Mouse (Mus musculus) E14TG2a.4 (cell line): ENCODE data around the gene Cul4a.

ENCODE experiments used
- H3K27me3 ChIP-seq: 2 replicates; pipeline ENCODE4 v1.6.1; 2014; ENCODE audit warnings: low read length, control low read depth; ENCODE audit not compliant: insufficient read depth
- H3K36me3 ChIP-seq: 2 replicates; pipeline ENCODE4 v1.6.1; 2014; ENCODE audit warnings: low read length, control low read depth; ENCODE audit not compliant: insufficient read depth
- H3K4me1 ChIP-seq: replicated peaks from 2 replicates; pipeline ENCODE4 v1.6.1; 2014; ENCODE audit warnings: low read depth, low read length, control low read depth
- H3K4me3 ChIP-seq: replicated peaks from 2 replicates; pipeline ENCODE4 v1.5.1; 2014; ENCODE audit warnings: mild to moderate bottlenecking, low read length
- H3K9me3 ChIP-seq: 2 replicates; pipeline ENCODE4 v1.6.1; 2014; ENCODE audit warnings: low read length, control low read depth
- CTCF ChIP-seq: conservative IDR thresholded peaks from 2 replicates; pipeline ENCODE4 v1.5.1; 2014; ENCODE audit warnings: low read length
- NANOG ChIP-seq: IDR thresholded peaks from 2 replicates; pipeline ENCODE4 v1.6.1; 2014; ENCODE audit warnings: borderline replicate concordance, low read length, mixed read lengths
- POU5F1 ChIP-seq: IDR thresholded peaks from 2 replicates; pipeline ENCODE4 v1.6.1; 2014; ENCODE audit warnings: low read length, borderline replicate concordance

Gene Cul4a

DNA sequence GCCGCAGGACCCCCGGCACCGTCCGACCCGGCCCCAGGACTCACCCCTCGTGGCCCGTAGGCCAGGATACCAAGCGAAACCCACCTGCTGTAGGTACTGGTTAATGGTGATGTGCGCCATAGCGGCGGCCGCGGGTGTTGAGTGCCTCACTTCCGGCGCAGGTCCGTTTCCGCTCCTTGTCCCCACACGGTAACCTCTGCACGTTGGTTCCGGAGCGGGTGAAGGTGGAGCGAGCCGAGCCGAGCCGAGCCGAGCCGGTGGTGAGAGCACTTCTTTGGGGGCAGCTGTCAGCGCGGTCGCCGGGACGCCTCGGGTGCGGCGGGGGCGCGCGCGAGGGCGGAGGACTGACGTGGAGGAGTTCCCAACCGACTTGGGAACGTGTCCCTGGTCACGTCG is 732 bp upstream of the Cul4a start:
- H3K27me3 ChIP-seq, result no peaks in the 10 kb centered on the region
- peaks cover 14% of the 10 kb centered on the region for H3K4me1 ChIP-seq
- H3K36me3 ChIP-seq, result peaks cover 29% of the 10 kb centered on the region
- TF ChIP-seq NANOG (no peak), POU5F1 (no peak)
- H3K4me3 ChIP-seq, result peak overlapping the region; percentile 98
- no peaks in the 10 kb centered on the region for H3K9me3 ChIP-seq

DNA sequence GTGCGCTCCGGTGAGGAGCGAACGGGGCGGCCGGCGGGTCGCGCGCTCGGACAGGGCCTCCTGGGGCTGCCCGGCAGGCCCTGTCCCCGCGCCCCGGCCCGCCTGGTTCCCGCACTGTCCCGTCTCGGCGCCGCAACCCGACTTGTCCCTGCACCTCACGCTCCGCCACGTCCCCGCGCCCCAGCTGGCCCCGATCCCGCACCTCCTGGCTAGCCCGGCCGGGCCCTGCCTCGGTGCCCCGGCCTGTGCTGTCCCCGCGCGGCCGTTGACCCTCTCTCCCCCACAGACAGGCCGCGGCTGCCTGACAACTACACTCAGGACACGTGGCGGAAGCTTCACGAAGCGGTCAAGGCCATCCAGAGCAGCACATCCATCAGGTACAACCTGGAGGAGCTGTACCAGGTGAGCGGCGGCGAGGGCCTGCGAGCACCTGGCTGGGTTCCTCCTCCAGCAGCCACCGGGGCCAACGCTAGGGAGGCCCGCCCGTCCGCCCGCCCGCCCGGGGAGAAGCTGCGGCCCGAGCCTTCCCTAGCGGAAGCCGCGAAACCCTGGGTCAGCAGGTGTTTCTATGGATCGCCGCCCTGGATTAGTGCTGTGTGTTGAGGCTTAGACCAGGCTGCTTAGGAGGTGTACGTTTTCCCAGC is 609 bp downstream of the Cul4a start:
- Histone ChIP-seq H3K4me3 (peak overlapping the region; percentile 98), H3K27me3 (no peaks in the 10 kb centered on the region), H3K36me3 (peaks cover 16% of the 10 kb centered on the region), H3K9me3 (no peaks in the 10 kb centered on the region), H3K4me1 (peaks cover 21% of the 10 kb centered on the region)
- no peak for TF ChIP-seq CTCF
- TF ChIP-seq NANOG, result no peak
- TF ChIP-seq POU5F1, result no peak

DNA sequence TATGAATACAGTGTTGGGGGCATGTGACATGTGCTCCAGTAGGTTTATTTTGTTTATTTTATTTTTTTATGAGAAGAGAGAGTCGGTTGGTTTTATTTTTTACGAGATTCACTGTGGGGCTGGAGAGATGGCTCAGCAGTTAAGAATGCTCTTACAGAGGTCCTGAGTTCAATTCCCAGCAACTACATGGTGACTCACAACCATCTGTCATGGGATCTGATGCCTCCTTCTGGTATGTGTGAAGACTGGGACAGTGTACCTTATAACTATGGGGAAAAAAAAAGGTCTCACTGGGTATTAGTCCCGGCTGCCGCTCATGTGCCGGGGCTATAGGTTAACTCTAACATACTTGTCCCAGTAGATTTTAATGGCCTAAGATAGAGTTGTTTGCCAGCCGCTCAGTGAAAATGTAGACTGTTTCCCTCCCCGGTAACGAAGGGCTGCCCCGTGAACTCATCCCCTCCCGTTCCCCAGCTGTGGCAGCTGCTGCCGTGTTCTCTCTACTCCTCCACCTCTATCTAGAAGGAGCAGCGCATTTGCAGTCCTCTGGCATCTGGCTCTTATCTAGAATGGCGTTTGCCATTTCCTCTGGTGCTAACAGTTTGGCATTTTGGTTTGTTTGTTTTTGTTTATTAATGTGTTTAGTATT is 2.7 kb downstream of the Cul4a start:
- H3K4me1 ChIP-seq, result peaks cover 26% of the 10 kb centered on the region
- H3K4me3 ChIP-seq, result no peak overlapping the region
- H3K9me3 ChIP-seq, result no peaks in the 10 kb centered on the region
- peaks cover 8% of the 10 kb centered on the region for H3K36me3 ChIP-seq
- H3K27me3 ChIP-seq, result no peaks in the 10 kb centered on the region
- TF ChIP-seq CTCF (no peak), NANOG (no peak), POU5F1 (no peak)

DNA sequence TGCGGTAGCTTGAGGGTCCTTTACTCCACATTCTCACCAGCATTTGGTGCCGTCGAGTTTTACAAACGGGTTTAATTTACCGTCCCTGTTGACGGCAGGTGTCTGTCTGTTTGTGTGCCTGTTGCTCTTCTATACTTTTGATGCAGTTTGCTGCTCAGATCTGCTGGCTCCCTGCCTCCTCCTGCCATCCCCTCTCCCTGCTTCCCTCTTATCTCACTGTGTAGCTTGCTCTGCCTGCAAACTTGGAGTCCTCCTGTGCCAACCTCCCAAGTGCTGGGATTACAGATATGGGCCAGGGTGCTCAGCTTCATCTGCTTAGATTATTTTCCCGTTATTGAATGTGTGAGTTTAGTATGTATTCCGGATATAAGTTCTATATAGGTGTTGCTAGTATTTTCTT is 3.5 kb downstream of the Cul4a start:
- Histone ChIP-seq H3K36me3 (peaks cover 8% of the 10 kb centered on the region), H3K27me3 (no peaks in the 10 kb centered on the region), H3K4me3 (no peak overlapping the region), H3K4me1 (peaks cover 23% of the 10 kb centered on the region), H3K9me3 (no peaks in the 10 kb centered on the region)
- TF ChIP-seq CTCF, result no peak
- TF ChIP-seq POU5F1, result no peak
- no peak for TF ChIP-seq NANOG

DNA sequence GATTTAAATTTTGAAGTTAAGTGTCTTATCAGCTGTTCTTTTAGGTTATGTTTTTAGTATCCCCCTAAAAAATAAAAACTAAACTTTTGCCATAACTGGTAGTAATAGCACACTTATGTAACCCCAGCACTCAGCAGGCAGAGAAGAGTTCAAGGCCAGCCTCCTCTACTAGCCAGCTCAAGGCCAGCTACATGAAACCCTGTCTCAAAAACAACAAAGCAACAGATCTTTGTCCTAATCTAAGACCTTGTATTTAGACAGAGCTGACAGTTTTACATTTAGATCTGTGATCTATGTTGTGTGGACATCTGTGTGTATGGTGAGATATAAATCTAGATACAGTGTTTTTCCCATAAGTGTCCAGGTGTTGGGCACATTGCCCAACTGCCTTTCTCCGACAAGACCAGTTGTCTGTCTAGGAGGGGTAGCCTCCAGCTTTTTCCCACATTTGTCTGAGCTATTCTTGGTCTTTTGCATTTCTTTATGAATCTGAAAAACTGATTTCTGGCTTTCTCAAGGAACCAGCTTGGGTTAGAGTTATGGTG is 4.1 kb downstream of the Cul4a start:
- Histone ChIP-seq H3K27me3 (no peaks in the 10 kb centered on the region), H3K4me3 (no peak overlapping the region), H3K4me1 (peaks cover 20% of the 10 kb centered on the region), H3K36me3 (peaks cover 8% of the 10 kb centered on the region), H3K9me3 (no peaks in the 10 kb centered on the region)
- no peak for TF ChIP-seq NANOG
- no peak for TF ChIP-seq POU5F1
- no peak for TF ChIP-seq CTCF

DNA sequence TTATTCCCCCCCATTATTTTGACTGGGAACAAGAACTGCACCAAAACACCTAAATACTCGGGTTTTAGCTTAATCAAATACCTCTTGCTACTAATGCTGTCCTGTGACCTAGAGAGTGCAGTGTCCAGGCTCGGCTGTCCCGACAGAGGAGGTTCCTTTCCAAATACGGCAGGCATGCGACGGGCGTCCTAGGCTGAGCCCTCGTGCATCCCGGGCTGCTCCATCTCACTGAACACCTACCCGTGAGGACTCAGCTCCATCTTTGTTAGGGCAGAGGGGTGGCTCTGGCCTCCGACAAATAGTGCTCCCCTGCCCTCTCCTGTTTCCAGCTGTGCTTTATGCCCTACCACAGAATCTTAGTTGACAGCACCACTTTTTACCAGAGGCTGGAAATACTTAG is 6.5 kb downstream of the Cul4a start:
- no peaks in the 10 kb centered on the region for H3K9me3 ChIP-seq
- H3K27me3 ChIP-seq, result no peaks in the 10 kb centered on the region
- TF ChIP-seq POU5F1, result no peak
- TF ChIP-seq CTCF, result no peak
- no peak for TF ChIP-seq NANOG
- no peak overlapping the region for H3K4me3 ChIP-seq
- H3K36me3 ChIP-seq, result peaks cover 19% of the 10 kb centered on the region
- peaks cover 17% of the 10 kb centered on the region for H3K4me1 ChIP-seq

DNA sequence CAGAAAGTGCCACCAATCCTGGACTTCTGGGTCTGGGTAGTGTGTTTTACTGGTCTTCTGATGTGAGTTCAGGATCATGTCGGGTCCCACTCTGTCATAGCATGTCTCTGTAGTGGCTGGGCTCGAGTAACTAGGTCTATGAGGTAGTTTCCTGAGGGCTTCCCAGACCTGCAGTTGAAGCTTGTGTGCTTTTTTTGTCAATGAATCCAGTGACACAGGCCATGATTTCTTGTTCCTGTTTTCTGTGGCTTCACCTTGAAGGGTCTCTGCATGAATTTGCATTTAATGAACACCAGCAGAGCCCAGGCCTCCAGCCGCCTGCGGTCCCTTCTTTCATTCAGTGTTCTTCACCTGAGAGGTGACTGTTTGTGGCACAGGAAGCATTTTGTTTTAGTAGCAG is 7.8 kb downstream of the Cul4a start:
- no peaks in the 10 kb centered on the region for H3K27me3 ChIP-seq
- peaks cover 12% of the 10 kb centered on the region for H3K36me3 ChIP-seq
- H3K4me1 ChIP-seq, result peaks cover 17% of the 10 kb centered on the region
- H3K4me3 ChIP-seq, result no peak overlapping the region
- no peak for TF ChIP-seq NANOG
- TF ChIP-seq CTCF, result no peak
- no peak for TF ChIP-seq POU5F1
- H3K9me3 ChIP-seq, result no peaks in the 10 kb centered on the region

DNA sequence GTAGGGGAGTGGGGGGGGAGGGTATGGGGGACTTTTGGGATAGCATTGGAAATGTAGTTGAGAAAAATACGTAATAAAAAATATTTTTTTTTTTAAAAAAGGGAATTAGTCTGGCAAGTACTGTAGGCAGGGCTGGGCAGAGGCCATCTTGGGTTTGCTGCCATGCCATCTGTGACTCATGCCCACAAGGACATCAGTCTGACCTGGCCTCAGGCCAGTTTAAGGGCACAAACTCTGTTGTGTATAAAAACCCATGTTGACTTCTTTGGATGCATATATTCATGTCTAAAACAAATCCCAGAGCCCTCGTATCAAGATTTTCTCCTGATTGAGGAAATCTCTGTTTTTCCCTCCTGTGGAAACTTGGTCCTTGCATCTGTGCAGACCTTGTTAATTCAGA is 11.7 kb downstream of the Cul4a start:
- H3K4me3 ChIP-seq, result no peak overlapping the region
- H3K36me3 ChIP-seq, result peaks cover 25% of the 10 kb centered on the region
- no peaks in the 10 kb centered on the region for H3K9me3 ChIP-seq
- peaks cover 8% of the 10 kb centered on the region for H3K4me1 ChIP-seq
- TF ChIP-seq POU5F1 (no peak), NANOG (no peak), CTCF (no peak)
- H3K27me3 ChIP-seq, result no peaks in the 10 kb centered on the region

DNA sequence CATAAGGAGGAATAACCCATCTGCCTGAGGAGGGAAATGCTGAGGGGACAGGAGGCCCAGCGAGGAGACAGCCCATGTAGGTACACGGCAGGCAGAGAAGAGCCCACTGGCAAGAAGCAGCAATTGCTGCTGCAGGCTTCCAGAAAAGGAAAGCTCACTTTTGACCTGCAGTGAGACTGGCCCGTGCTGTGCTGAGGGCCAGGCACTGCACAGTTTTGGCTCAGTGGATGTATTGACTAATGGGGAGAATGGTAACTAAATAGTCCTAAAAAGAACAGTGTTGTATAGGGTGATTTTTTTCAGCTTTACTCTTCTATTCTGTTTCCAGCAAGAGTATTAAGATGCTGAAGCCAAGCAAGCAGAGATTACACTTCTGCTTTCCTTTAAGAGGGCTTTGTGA is 13.1 kb downstream of the Cul4a start:
- TF ChIP-seq NANOG, result no peak
- no peak for TF ChIP-seq POU5F1
- no peak for TF ChIP-seq CTCF
- Histone ChIP-seq H3K4me3 (no peak overlapping the region), H3K27me3 (no peaks in the 10 kb centered on the region), H3K9me3 (no peaks in the 10 kb centered on the region), H3K4me1 (peaks cover under 1% of the 10 kb centered on the region; the same call in 1 of the 2 replicates), H3K36me3 (peaks cover 34% of the 10 kb centered on the region)
